Mouse (Mus musculus) embryonic facial prominence, embryonic 15.5 days (tissue): ENCODE measurements around the gene Fam207a. TPM values are rescaled to one million over a fixed set of nuclear protein-coding genes. Genes with fewer than 3 reads are reported as not detected.
A peak's percentile ranks its signal among the peaks of the same experiment; 100 is the strongest.

ENCODE experiments used
- ATAC-seq: fragments of 200-750 bp; cut with Nextera tagmentation; 2 replicates; pipeline ENCODE4 v1.8.0; 2017; ENCODE audit warnings: low read depth, moderate TSS enrichment; ENCODE audit not compliant: insufficient number of reproducible peaks, low FRiP score, low TSS enrichment
- H3K27ac ChIP-seq: fragments of 300-500 bp; sonication (generic); replicated peaks from 2 replicates; pipeline ENCODE4 v1.5.1; 2015; ENCODE audit warnings: mild to moderate bottlenecking, inconsistent platforms
- H3K27me3 ChIP-seq: fragments of 300-500 bp; sonication (generic); 2 replicates; pipeline ENCODE4 v1.6.1; 2015; ENCODE audit warnings: inconsistent platforms
- H3K36me3 ChIP-seq: fragments of 300-500 bp; sonication (generic); 2 replicates; pipeline ENCODE4 v1.6.1; 2015; ENCODE audit warnings: mild to moderate bottlenecking, inconsistent platforms
- H3K4me1 ChIP-seq: fragments of 300-500 bp; sonication (generic); 2 replicates; pipeline ENCODE4 v1.6.1; 2015; ENCODE audit warnings: inconsistent platforms
- H3K4me2 ChIP-seq: fragments of 300-500 bp; sonication (generic); replicated peaks from 2 replicates; pipeline ENCODE4 v1.6.1; 2015; ENCODE audit warnings: mild to moderate bottlenecking, inconsistent platforms
- H3K4me3 ChIP-seq: fragments of 300-500 bp; sonication (generic); replicated peaks from 2 replicates; pipeline ENCODE4 v1.5.1; 2015; ENCODE audit warnings: mild to moderate bottlenecking, inconsistent platforms
- H3K9ac ChIP-seq: fragments of 300-500 bp; sonication (generic); 2 replicates; pipeline ENCODE4 v1.6.1; 2015; ENCODE audit warnings: inconsistent platforms
- H3K9me3 ChIP-seq: fragments of 300-500 bp; sonication (generic); replicated peaks from 2 replicates; pipeline ENCODE4 v1.6.1; 2016; ENCODE audit warnings: inconsistent platforms
- whole genome bisulfite sequencing: fragments of 180-500 bp; shearing (Covaris S2); methylation state at CpG from one replicate; pipeline ENCODE4 v1.1.7; 2015; 5-methylcytosine and 5-hydroxymethylcytosine counted together
- polyA plus RNA-seq: library from polyadenylated mRNA; unstranded; fragments of >200 nt; fragmentation: Nextera tagmentation; extraction: Ambion mirVana; gene quantifications from 2 replicates; pipeline ENCODE4 v1.2.1, GENCODE M21; 2015

Fam207a gene
- polyA plus RNA-seq, 1 experiment from 2014 or later: 37.5 TPM

DNA sequence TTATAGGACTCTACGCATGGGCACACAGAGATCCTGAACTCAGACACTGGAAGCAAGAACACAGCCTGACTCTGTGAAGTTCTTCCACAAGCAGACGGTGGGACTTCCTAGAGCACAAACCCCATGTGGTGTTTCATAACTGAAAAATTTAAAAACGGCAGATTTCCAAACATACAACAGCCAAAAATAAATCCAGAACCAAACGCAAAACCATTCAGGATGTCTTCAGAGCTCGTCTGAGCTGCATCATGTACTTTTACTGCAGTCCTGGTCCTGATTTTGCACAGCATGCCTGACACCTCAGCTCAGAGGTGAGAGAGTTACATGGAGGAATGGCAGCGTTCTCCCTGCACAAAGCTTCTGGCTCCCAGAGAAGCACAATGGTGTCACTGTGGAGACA lies 24.0 kb downstream of the Fam207a start:
- no peak overlapping the region for H3K4me3 ChIP-seq
- no peaks in the 10 kb centered on the region for H3K9me3 ChIP-seq
- H3K4me1 ChIP-seq: peaks cover 5% of the 10 kb centered on the region; the same call in 1 of the 2 replicates
- no peak for ATAC-seq
- no peak overlapping the region for H3K9ac ChIP-seq
- peaks cover 77% of the 10 kb centered on the region for H3K36me3 ChIP-seq
- H3K27me3 ChIP-seq: no peaks in the 10 kb centered on the region
- no peak overlapping the region for H3K27ac ChIP-seq
- WGBS: 73% methylated on average over 6 of the region's 6 CpGs
- H3K4me2 ChIP-seq: no peak overlapping the region

DNA sequence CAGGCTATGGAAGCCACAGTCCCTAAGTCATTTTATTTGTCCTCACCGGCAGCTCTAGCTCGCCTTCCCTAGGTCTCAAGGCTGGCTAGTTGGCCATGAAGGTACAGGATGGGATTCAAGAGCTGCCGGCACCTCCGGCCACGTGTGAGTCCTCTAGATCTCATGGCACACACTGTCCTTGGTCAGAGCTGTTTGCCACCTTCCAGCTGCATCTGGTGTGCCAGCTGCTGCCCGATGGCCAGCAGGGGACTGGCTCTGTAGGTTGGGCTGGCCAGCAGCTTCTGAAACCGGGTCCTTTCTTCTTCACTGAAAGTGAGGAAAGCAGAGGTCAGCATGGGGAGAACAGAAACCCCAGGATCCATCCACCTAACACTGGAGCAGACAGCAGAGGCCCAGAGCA lies 27.4 kb downstream of the Fam207a start:
- no peak for ATAC-seq
- WGBS: 95% methylated on average over 7 of the region's 7 CpGs
- Histone ChIP-seq H3K27ac (no peak overlapping the region), H3K36me3 (peaks cover 60% of the 10 kb centered on the region), H3K4me2 (no peak overlapping the region), H3K9ac (no peak overlapping the region), H3K27me3 (no peaks in the 10 kb centered on the region), H3K4me1 (peaks cover 20% of the 10 kb centered on the region), H3K4me3 (no peak overlapping the region), H3K9me3 (no peaks in the 10 kb centered on the region)

DNA sequence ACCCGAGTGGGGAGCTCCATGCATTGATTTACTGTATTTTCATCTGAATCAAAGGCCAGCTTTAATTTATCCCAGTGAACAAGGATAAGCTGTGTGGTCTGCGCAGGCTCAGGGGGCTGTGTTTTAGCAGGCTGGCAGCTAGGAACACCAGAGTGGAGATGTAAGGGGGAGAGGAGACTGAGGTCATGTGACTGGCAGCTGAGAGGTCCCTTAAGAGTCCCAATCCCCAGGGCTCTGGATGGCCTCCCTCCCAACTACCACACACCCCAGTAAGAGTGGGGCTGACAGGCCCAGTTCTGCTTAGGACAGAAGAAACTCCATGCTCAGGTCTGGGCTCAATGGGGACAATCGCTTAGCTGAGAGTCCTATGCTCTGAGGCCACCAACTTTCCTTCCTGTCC lies 29.8 kb downstream of the Fam207a start:
- Histone ChIP-seq H3K9ac (no peak overlapping the region), H3K36me3 (peaks cover 44% of the 10 kb centered on the region), H3K27me3 (no peaks in the 10 kb centered on the region), H3K9me3 (no peaks in the 10 kb centered on the region), H3K4me2 (no peak overlapping the region), H3K4me3 (no peak overlapping the region), H3K4me1 (peaks cover 15% of the 10 kb centered on the region), H3K27ac (no peak overlapping the region)
- ATAC-seq: no peak
- WGBS: 67% methylated on average over 3 of the region's 3 CpGs

DNA sequence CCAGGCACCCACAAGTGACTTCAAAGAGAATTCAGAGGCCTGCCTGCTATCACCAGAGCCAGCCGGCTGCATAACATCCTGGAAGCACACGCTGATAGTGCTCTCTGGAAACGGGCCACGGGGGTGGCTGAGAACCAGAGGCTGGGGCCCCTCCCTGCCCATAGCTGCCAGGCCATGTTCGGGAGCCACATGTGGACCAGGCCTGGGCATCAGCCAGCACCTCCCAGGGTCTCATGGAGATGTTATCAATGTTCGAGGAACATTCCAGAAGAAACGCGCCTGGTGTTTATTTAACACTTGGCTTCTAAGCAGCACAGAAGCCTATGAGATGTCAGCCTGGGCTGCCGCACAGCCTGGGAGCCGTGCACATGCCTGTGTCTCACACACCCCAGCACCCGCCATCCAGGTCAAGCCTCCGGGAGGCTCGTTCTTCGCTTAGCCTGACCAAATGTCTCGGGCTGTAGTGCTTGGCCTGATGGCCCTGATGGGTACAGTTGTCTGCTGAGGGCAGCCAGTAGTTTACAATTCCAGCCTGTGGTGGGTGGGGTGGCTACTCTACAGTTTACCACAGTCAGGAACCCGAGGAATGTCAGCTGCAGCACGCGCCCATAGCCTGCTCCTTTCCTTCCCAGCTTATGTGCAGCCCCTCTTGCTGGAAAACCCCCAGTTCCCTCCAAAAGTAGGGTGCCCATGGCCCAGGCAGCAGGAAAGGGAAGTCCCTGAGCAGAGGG lies 31.2 kb downstream of the Fam207a start:
- H3K9me3 ChIP-seq: no peaks in the 10 kb centered on the region
- no peaks in the 10 kb centered on the region for H3K27me3 ChIP-seq
- ATAC-seq: peak; percentile 35
- H3K9ac ChIP-seq: no peak overlapping the region
- no peak overlapping the region for H3K4me3 ChIP-seq
- H3K27ac ChIP-seq: peak overlapping the region; percentile 78
- WGBS: 37% methylated on average over 18 of the region's 18 CpGs
- peaks cover 32% of the 10 kb centered on the region for H3K36me3 ChIP-seq
- peaks cover 15% of the 10 kb centered on the region for H3K4me1 ChIP-seq
- H3K4me2 ChIP-seq: no peak overlapping the region

DNA sequence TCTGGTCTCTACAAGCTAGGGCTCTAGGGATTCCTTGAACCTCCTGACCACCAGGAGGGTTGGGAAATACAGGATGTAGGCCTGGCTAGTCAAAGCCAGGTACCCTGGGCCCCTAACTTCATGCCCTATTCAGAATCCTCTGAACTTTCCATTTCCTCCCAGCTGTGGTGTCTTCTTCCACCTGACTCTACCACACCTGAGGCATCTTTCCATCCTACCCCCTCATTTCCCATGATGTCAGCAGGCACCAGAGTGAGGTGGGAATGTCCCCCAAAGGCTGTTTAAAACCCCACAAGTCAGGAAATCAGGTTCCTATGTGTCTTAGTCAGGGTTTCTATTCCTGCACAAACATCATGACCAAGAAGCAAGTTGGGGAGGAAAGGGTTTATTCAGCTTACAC lies 33.8 kb downstream of the Fam207a start:
- no peak overlapping the region for H3K27ac ChIP-seq
- ATAC-seq: no peak
- no peaks in the 10 kb centered on the region for H3K9me3 ChIP-seq
- H3K9ac ChIP-seq: no peak overlapping the region
- H3K27me3 ChIP-seq: no peaks in the 10 kb centered on the region
- no peak overlapping the region for H3K4me3 ChIP-seq
- H3K4me1 ChIP-seq: peaks cover 15% of the 10 kb centered on the region
- no peak overlapping the region for H3K4me2 ChIP-seq
- peaks cover 6% of the 10 kb centered on the region; the same call in 1 of the 2 replicates for H3K36me3 ChIP-seq

DNA sequence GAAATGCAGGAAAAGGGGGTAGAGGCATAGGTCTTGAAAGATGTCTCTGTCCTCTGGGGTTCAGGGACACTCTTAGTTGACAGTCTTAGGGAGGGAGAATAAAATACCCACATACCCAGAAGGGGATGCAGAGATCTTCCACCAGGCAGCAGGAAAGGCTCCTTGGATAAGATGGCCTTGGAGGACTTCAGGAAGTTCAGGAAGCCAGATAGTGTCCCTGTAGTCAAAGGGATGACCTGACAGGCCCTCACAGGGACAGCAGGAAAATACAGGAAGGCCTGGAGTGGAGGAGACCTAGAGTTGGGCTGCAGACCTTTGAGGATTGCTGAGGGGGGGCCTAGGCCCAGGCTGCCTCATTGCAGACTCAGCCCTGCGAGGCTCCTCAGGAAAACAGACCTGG lies 35.6 kb downstream of the Fam207a start:
- no peak overlapping the region for H3K9ac ChIP-seq
- H3K27ac ChIP-seq: no peak overlapping the region

DNA sequence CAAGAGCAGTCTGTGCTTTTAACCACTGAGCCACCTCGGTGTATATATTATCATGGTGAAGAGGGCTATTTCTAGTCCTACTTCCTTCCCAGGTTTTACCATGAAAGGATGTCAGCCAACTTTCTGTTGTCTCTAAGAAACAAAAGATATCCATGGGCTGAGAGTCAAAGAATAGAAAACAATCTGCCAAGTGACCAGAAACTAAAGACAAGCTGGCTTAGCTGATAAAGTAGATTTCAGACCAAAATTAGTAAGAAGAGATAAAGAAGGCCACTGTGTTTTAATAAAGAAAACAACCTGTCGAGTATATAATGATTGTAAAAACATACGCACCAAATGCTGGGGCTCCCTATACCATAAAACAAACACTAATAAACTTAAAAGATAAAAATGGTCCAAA lies 38.7 kb downstream of the Fam207a start:
- Histone ChIP-seq H3K9me3 (no peaks in the 10 kb centered on the region), H3K36me3 (no peaks in the 10 kb centered on the region), H3K4me2 (no peak overlapping the region), H3K27ac (no peak overlapping the region), H3K4me3 (no peak overlapping the region), H3K4me1 (no peaks in the 10 kb centered on the region), H3K9ac (no peak overlapping the region), H3K27me3 (no peaks in the 10 kb centered on the region)
- WGBS: 88% methylated on average over 3 of the region's 3 CpGs
- ATAC-seq: no peak

More for the DNA sequence above, 35.6 kb downstream of the Fam207a start:
- no peaks in the 10 kb centered on the region for H3K27me3 ChIP-seq
- no peak for ATAC-seq
- no peaks in the 10 kb centered on the region for H3K36me3 ChIP-seq
- WGBS: 64% methylated on average over 1 of the region's 1 CpGs
- no peaks in the 10 kb centered on the region for H3K9me3 ChIP-seq
- peaks cover 13% of the 10 kb centered on the region for H3K4me1 ChIP-seq
- H3K4me3 ChIP-seq: no peak overlapping the region
- H3K4me2 ChIP-seq: no peak overlapping the region

DNA sequence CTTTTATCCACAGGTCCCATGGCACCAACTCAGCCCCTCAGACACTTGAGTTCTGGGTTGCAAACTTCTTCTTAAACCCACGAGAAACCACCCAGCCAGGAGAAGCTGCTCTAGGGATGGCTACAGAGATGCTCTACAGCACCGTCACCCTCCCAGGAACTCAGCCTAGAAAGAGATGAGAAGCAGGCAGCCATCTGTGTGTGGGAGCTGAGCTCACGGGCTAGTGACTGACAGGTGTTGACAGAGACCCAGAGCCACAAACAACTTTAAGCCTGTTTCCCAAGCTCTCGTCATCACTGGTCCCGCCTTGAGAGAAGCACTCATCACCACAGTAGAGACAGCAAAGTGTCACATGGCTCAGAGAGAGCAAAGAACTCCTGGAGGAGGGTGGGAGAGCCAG lies 43.4 kb downstream of the Fam207a start:
- no peak overlapping the region for H3K9ac ChIP-seq
- H3K36me3 ChIP-seq: no peaks in the 10 kb centered on the region
- 0 out of 2 replicates have a peak, but pooled peaks cover 3% of the 10 kb centered on the region for H3K4me1 ChIP-seq
- no peaks in the 10 kb centered on the region for H3K9me3 ChIP-seq
- no peak for ATAC-seq
- H3K4me3 ChIP-seq: no peak overlapping the region
- H3K27me3 ChIP-seq: no peaks in the 10 kb centered on the region
- 47% methylated on average over 5 of the region's 5 CpGs for WGBS
- no peak overlapping the region for H3K27ac ChIP-seq
- H3K4me2 ChIP-seq: no peak overlapping the region

DNA sequence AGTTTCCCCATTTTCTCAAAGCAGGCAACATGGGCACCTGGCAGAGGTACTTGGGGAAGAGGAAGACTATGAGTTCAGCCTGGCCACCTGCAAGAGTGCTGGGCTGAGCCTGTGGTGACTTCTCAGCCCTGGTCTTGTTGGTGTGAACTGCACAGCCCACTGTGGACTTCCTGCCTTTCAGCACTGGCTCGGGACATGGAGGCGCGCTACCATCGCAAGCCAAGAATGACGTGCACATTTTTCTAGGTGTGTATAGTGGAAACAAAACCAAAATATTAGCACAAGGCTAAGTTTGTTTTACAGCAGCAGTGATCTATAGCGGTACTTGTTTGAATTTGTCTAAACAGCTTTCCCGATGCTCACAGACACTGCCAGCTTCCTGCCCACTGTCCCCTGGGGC lies 44.1 kb downstream of the Fam207a start:
- H3K9me3 ChIP-seq: no peaks in the 10 kb centered on the region
- 60% methylated on average over 7 of the region's 7 CpGs for WGBS
- no peak overlapping the region for H3K4me2 ChIP-seq
- H3K27me3 ChIP-seq: no peaks in the 10 kb centered on the region
- H3K4me1 ChIP-seq: 0 out of 2 replicates have a peak, but pooled peaks cover 3% of the 10 kb centered on the region
- no peak overlapping the region for H3K27ac ChIP-seq
- no peak for ATAC-seq
- no peak overlapping the region for H3K9ac ChIP-seq
- no peaks in the 10 kb centered on the region for H3K36me3 ChIP-seq
- no peak overlapping the region for H3K4me3 ChIP-seq

DNA sequence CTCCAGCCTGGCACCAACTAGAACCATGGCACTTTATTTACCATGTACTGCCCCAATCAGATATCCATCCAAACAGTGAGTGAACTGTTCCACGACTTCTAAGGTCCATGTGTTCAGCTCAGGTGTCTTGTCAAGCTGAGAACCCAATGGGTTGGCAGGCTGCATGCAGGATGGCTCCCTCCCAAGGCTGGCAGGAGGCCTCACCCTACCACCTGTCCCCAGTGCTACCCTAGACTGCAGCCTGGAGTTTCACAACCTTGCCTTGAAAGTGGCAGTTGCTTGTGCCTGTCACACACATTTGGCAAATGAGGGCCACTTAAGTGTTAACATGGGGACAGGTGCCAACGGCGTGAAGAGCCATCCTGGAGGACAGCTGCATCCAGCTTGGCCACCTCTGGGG lies 44.8 kb downstream of the Fam207a start:
- Histone ChIP-seq H3K9me3 (no peaks in the 10 kb centered on the region), H3K4me3 (no peak overlapping the region), H3K4me1 (0 out of 2 replicates have a peak, but pooled peaks cover 3% of the 10 kb centered on the region), H3K27ac (no peak overlapping the region), H3K9ac (no peak overlapping the region), H3K36me3 (no peaks in the 10 kb centered on the region), H3K27me3 (no peaks in the 10 kb centered on the region), H3K4me2 (no peak overlapping the region)
- 64% methylated on average over 3 of the region's 3 CpGs for WGBS
- no peak for ATAC-seq

DNA sequence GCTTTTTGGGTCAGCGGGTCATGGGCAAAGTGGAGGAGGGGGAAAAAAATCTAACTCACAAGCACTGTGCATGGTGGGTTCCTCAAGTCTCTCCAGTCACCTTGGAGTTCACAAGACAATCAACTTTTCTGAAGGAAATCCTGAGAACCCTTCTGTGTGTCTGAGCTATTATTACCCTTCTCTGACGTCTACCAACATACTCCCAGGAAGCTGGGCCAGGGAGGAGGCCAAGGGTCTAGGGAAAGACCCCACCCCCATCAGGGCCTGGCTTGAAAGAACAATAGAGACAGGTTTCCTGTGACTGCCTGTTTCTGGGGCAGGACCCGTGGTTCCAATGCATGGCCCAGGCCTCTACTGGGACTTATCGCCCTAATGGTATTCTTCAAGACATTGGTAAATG lies 46.9 kb downstream of the Fam207a start:
- no peak overlapping the region for H3K9ac ChIP-seq
- 74% methylated on average over 4 of the region's 4 CpGs for WGBS
- H3K4me3 ChIP-seq: no peak overlapping the region
- H3K4me1 ChIP-seq: 0 out of 2 replicates have a peak, but pooled peaks cover 7% of the 10 kb centered on the region
- H3K27me3 ChIP-seq: no peaks in the 10 kb centered on the region
- H3K36me3 ChIP-seq: no peaks in the 10 kb centered on the region
- H3K27ac ChIP-seq: no peak overlapping the region
- no peak for ATAC-seq
- no peaks in the 10 kb centered on the region for H3K9me3 ChIP-seq
- H3K4me2 ChIP-seq: no peak overlapping the region

DNA sequence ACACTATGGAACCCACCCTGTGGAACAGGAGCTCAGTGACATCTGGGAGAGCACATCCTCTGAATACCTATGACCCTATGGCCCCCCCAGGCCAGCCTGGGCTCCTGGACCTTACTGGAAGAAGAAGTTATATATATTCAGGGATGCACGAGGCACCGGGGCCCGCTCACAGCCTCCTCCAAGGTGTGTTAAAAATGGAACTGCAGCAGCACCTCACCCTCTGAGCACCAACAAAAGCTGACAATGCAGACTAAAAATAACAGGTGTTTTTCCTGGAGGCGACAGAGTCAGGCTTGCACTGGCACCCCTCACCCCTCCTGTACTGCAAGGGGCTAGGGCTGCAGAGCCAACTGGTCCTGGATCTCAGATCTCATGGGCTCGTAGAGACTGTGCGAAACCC lies 48.2 kb downstream of the Fam207a start:
- Histone ChIP-seq H3K4me2 (no peak overlapping the region), H3K27me3 (no peaks in the 10 kb centered on the region), H3K9me3 (no peaks in the 10 kb centered on the region), H3K4me1 (0 out of 2 replicates have a peak, but pooled peaks cover 7% of the 10 kb centered on the region), H3K27ac (no peak overlapping the region), H3K36me3 (no peaks in the 10 kb centered on the region), H3K9ac (no peak overlapping the region), H3K4me3 (no peak overlapping the region)
- 76% methylated on average over 6 of the region's 6 CpGs for WGBS
- no peak for ATAC-seq
